Mouse (Mus musculus) midbrain, embryonic 13.5 days (tissue): ENCODE measurements around the gene Siah3. TPM values are rescaled to one million over a fixed set of nuclear protein-coding genes. Genes with fewer than 3 reads are reported as not detected.

ENCODE experiments used
- ATAC-seq: fragments of 200-750 bp; cut with Nextera tagmentation; 2 replicates; pipeline ENCODE4 v1.8.0; 2017; ENCODE audit warnings: mild to moderate bottlenecking, moderate TSS enrichment, moderate library complexity
- H3K27ac ChIP-seq: fragments of 300-500 bp; sonication (generic); 2 replicates; pipeline ENCODE4 v1.5.1; 2015; ENCODE audit warnings: inconsistent platforms, mild to moderate bottlenecking, moderate library complexity
- H3K27me3 ChIP-seq: fragments of 300-500 bp; sonication (generic); 2 replicates; pipeline ENCODE4 v1.6.1; 2015; ENCODE audit warnings: mild to moderate bottlenecking, inconsistent platforms
- H3K36me3 ChIP-seq: fragments of 300-500 bp; sonication (generic); 2 replicates; pipeline ENCODE4 v1.6.1; 2015; ENCODE audit warnings: mild to moderate bottlenecking, inconsistent platforms
- H3K4me1 ChIP-seq: fragments of 300-500 bp; sonication (generic); replicated peaks from 2 replicates; pipeline ENCODE4 v1.6.1; 2015; ENCODE audit warnings: inconsistent platforms
- H3K4me2 ChIP-seq: fragments of 300-500 bp; sonication (generic); replicated peaks from 2 replicates; pipeline ENCODE4 v1.6.1; 2015; ENCODE audit warnings: moderate library complexity, mild to moderate bottlenecking, inconsistent platforms
- H3K4me3 ChIP-seq: fragments of 300-500 bp; sonication (generic); replicated peaks from 2 replicates; pipeline ENCODE4 v1.5.1; 2015; ENCODE audit warnings: mild to moderate bottlenecking, inconsistent platforms
- H3K9ac ChIP-seq: fragments of 300-500 bp; sonication (generic); replicated peaks from 2 replicates; pipeline ENCODE4 v1.6.1; 2015; ENCODE audit warnings: mild to moderate bottlenecking, inconsistent platforms
- H3K9me3 ChIP-seq: fragments of 300-500 bp; sonication (generic); 2 replicates; pipeline ENCODE4 v1.6.1; 2016; ENCODE audit warnings: mild to moderate bottlenecking, inconsistent platforms
- WGBS: fragments of 180-500 bp; shearing (Covaris S2); methylation state at CpG from one replicate; pipeline ENCODE4 v1.1.7; 2015; 5-methylcytosine and 5-hydroxymethylcytosine counted together
- polyA plus RNA-seq: library from polyadenylated mRNA; unstranded; fragments of >200 nt; fragmentation: Nextera tagmentation; extraction: Ambion mirVana; gene quantifications from 2 replicates; pipeline ENCODE4 v1.2.1, GENCODE M21; 2015

Gene Siah3
- 2.7 and 3.5 TPM in 2 replicates for polyA plus RNA-seq

- WGBS = 6% methylated on average over 18 of the region's 18 CpGs
- H3K36me3 ChIP-seq = no peaks in the 10 kb centered on the region
Measured at GRCm38 (mm10) chr14:75455743-75456421, at the start of gene Siah3. TSS of gene Siah3 (plus strand) at chr14:75455982.

GRCm38 (mm10) chr14:75409772-75410171 is 46.0 kb upstream of the Siah3 start:
- Histone ChIP-seq H3K4me3 (no peak overlapping the region), H3K4me2 (no peak overlapping the region), H3K27me3 (no peaks in the 10 kb centered on the region), H3K36me3 (no peaks in the 10 kb centered on the region), H3K9ac (no peak overlapping the region), H3K9me3 (no peaks in the 10 kb centered on the region), H3K4me1 (peaks cover 14% of the 10 kb centered on the region; the same call in 1 of the 2 replicates), H3K27ac (peak overlapping the region; percentile 44)
- ATAC-seq = peak; percentile 30; the same call in 1 of the 2 replicates
- WGBS = 73% methylated on average over 3 of the region's 3 CpGs

More at GRCm38 (mm10) chr14:75455743-75456421, at the start of gene Siah3:
- Histone ChIP-seq H3K4me2 (peak within 1 kb of the TSS; percentile 79), H3K4me3 (peak within 1 kb of the TSS; percentile 55), H3K9me3 (no peaks in the 10 kb centered on the region), H3K9ac (peak within 1 kb of the TSS; percentile 68), H3K27ac (peak within 1 kb of the TSS; percentile 82), H3K4me1 (peaks cover 64% of the 10 kb centered on the region), H3K27me3 (no peaks in the 10 kb centered on the region)
- ATAC-seq = peak; percentile 67

- no peaks in the 10 kb centered on the region for H3K27me3 ChIP-seq
- H3K36me3 ChIP-seq = no peaks in the 10 kb centered on the region
- H3K9ac ChIP-seq = no peak overlapping the region
- no peak overlapping the region for H3K4me2 ChIP-seq
- no peak overlapping the region for H3K4me3 ChIP-seq
- peak overlapping the region; percentile 35; the same call in 1 of the 2 replicates for H3K27ac ChIP-seq
- no peak for ATAC-seq
- peaks cover 18% of the 10 kb centered on the region for H3K4me1 ChIP-seq
- WGBS = 88% methylated on average over 4 of the region's 4 CpGs
- H3K9me3 ChIP-seq = no peaks in the 10 kb centered on the region
Measured at GRCm38 (mm10) chr14:75410392-75410791, 45.4 kb upstream of the Siah3 start.

GRCm38 (mm10) chr14:75418721-75419120 is 37.1 kb upstream of the Siah3 start:
- Histone ChIP-seq H3K36me3 (no peaks in the 10 kb centered on the region), H3K27me3 (no peaks in the 10 kb centered on the region), H3K4me2 (no peak overlapping the region), H3K9me3 (no peaks in the 10 kb centered on the region), H3K27ac (no peak overlapping the region), H3K9ac (no peak overlapping the region), H3K4me3 (no peak overlapping the region), H3K4me1 (peaks cover 19% of the 10 kb centered on the region)
- no peak for ATAC-seq
- 83% methylated on average over 3 of the region's 3 CpGs for WGBS

GRCm38 (mm10) chr14:75419876-75420275 is 35.9 kb upstream of the Siah3 start:
- H3K27me3 ChIP-seq = no peaks in the 10 kb centered on the region
- no peak overlapping the region for H3K4me3 ChIP-seq
- no peaks in the 10 kb centered on the region for H3K9me3 ChIP-seq
- H3K4me1 ChIP-seq = peaks cover 19% of the 10 kb centered on the region
- H3K36me3 ChIP-seq = no peaks in the 10 kb centered on the region
- no peak overlapping the region for H3K9ac ChIP-seq
- H3K27ac ChIP-seq = no peak overlapping the region
- no peak overlapping the region for H3K4me2 ChIP-seq
- WGBS = 92% methylated on average over 7 of the region's 7 CpGs
- ATAC-seq = no peak

GRCm38 (mm10) chr14:75420811-75421210 is 35.0 kb upstream of the Siah3 start:
- no peaks in the 10 kb centered on the region for H3K27me3 ChIP-seq
- ATAC-seq = no peak
- peaks cover 11% of the 10 kb centered on the region for H3K4me1 ChIP-seq
- H3K36me3 ChIP-seq = no peaks in the 10 kb centered on the region
- no peak overlapping the region for H3K27ac ChIP-seq
- no peaks in the 10 kb centered on the region for H3K9me3 ChIP-seq
- no peak overlapping the region for H3K4me3 ChIP-seq
- 71% methylated on average over 6 of the region's 6 CpGs for WGBS
- H3K9ac ChIP-seq = no peak overlapping the region
- H3K4me2 ChIP-seq = no peak overlapping the region

GRCm38 (mm10) chr14:75431173-75431786 is 24.5 kb upstream of the Siah3 start:
- H3K36me3 ChIP-seq = no peaks in the 10 kb centered on the region
- 88% methylated on average over 7 of the region's 8 CpGs for WGBS
- no peak overlapping the region for H3K9ac ChIP-seq
- H3K9me3 ChIP-seq = no peaks in the 10 kb centered on the region
- H3K4me2 ChIP-seq = no peak overlapping the region
- ATAC-seq = no peak; the same call in 1 of the 2 replicates
- H3K27ac ChIP-seq = no peak overlapping the region
- peaks cover 12% of the 10 kb centered on the region for H3K4me1 ChIP-seq
- no peaks in the 10 kb centered on the region for H3K27me3 ChIP-seq
- H3K4me3 ChIP-seq = no peak overlapping the region

GRCm38 (mm10) chr14:75432850-75433249 is 22.9 kb upstream of the Siah3 start:
- H3K9ac ChIP-seq = no peak overlapping the region
- no peaks in the 10 kb centered on the region for H3K36me3 ChIP-seq
- ATAC-seq = peak; percentile 80
- no peak overlapping the region for H3K27ac ChIP-seq
- no peak overlapping the region for H3K4me3 ChIP-seq
- peaks cover 12% of the 10 kb centered on the region for H3K4me1 ChIP-seq
- H3K9me3 ChIP-seq = no peaks in the 10 kb centered on the region
- H3K27me3 ChIP-seq = no peaks in the 10 kb centered on the region
- H3K4me2 ChIP-seq = no peak overlapping the region
- WGBS = 44% methylated on average over 10 of the region's 10 CpGs

GRCm38 (mm10) chr14:75434576-75434975 is 21.2 kb upstream of the Siah3 start:
- no peak overlapping the region for H3K4me2 ChIP-seq
- no peak for ATAC-seq

GRCm38 (mm10) chr14:75444486-75445105 is 11.2 kb upstream of the Siah3 start:
- Histone ChIP-seq H3K4me3 (no peak overlapping the region), H3K36me3 (no peaks in the 10 kb centered on the region), H3K4me2 (no peak overlapping the region), H3K9ac (no peak overlapping the region), H3K27me3 (no peaks in the 10 kb centered on the region), H3K9me3 (no peaks in the 10 kb centered on the region), H3K27ac (0 out of 2 replicates have a peak overlapping the region, but pooled peaks have one; percentile 25), H3K4me1 (peaks cover 20% of the 10 kb centered on the region)
- no peak for ATAC-seq
- WGBS = 78% methylated on average over 11 of the region's 11 CpGs

More at GRCm38 (mm10) chr14:75434576-75434975, 21.2 kb upstream of the Siah3 start:
- WGBS = 78% methylated on average over 10 of the region's 10 CpGs
- Histone ChIP-seq H3K4me3 (no peak overlapping the region), H3K4me1 (peaks cover 12% of the 10 kb centered on the region), H3K27me3 (no peaks in the 10 kb centered on the region), H3K36me3 (no peaks in the 10 kb centered on the region), H3K9ac (no peak overlapping the region), H3K27ac (no peak overlapping the region), H3K9me3 (no peaks in the 10 kb centered on the region)

- Histone ChIP-seq H3K27ac (peak overlapping the region; percentile 68), H3K4me1 (peaks cover 20% of the 10 kb centered on the region), H3K4me3 (peak overlapping the region; percentile 36), H3K9ac (peak overlapping the region; percentile 45; the same call in 1 of the 2 replicates), H3K36me3 (no peaks in the 10 kb centered on the region), H3K4me2 (peak overlapping the region; percentile 60), H3K27me3 (no peaks in the 10 kb centered on the region), H3K9me3 (no peaks in the 10 kb centered on the region)
- ATAC-seq = peak; percentile 96
- 4% methylated on average over 15 of the region's 15 CpGs for WGBS
Measured at GRCm38 (mm10) chr14:75445281-75445947, 10.4 kb upstream of the Siah3 start.
